Comparison of ENCODE assay signal across 12 mouse cellular contexts in the genomic region with DNA sequence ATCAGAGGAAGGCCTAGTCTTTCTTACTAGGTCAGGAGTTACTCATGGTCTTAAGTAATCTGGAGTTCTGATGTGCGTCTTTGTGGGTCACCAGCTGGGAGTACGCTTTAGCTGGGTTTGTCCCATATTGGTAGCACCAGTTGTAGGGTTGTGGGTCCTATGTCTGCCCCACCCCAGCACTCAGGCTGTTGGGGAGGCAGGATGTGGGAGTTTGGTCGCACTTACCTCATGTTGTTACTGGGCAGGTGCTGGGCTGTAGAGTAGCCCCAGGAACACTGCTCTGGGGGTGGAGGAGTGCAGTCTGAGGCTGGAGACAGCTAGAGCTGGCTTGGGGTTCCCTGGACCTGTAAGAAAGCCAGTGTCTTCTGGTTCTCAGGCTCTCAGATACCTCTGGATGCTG.
"Had no signal": no experiment of that assay in that cellular context is flagged by ENCODE, and none has a peak within 500 bp of the region (broad histone marks: within the 10 kb centered on the region; RNA-seq: fewer than 3 reads in every experiment).

No protein-coding gene starts in this region.

- H3K4me2 ChIP-seq: limb, embryonic 13.5 days; midbrain, embryonic 13.5 days had no signal

- DNase-seq: kidney, adult 9 months; kidney, postnatal 36 days; layer of hippocampus, adult 9-11 months; layer of hippocampus, postnatal 36 days; lung, adult 18-20 months; right cerebral cortex, adult 18-20 months; right cerebral cortex, postnatal 25 days; thymus, postnatal 25 days had no signal

- H3K4me3 ChIP-seq: limb, embryonic 13.5 days; midbrain, embryonic 13.5 days had no signal

- H3K4me1 ChIP-seq: limb, embryonic 13.5 days; midbrain, embryonic 13.5 days had no signal

- H3K9ac ChIP-seq: limb, embryonic 13.5 days; liver, embryonic 14.5 days; midbrain, embryonic 13.5 days had no signal

- H3K9me3 ChIP-seq: limb, embryonic 13.5 days; midbrain, embryonic 13.5 days had no signal

- H3K27me3 ChIP-seq: limb, embryonic 13.5 days; midbrain, embryonic 13.5 days had no signal

- ATAC-seq: midbrain, embryonic 13.5 days had no signal

- H3K27ac ChIP-seq: kidney, postnatal 0 days; limb, embryonic 13.5 days; liver, embryonic 14.5 days; midbrain, embryonic 13.5 days had no signal
